Mouse (Mus musculus) fibroblast of lung, adult 2 months (primary cell): ENCODE measurements around the gene Zfp292.
"Not testable (repeated sequence)": the region's sequence is repeated elsewhere in the genome, so short reads cannot be mapped to it uniquely, and the experiment has no call there.

Source experiments
- DNase-seq: peaks from one replicate; pipeline ENCODE4 v3.0.0-alpha.2; 2011; ENCODE audit warnings: low read depth

The Zfp292 gene

GRCm38 (mm10) chr4:34882818-34883217, at the start of gene Zfp292:
Gene Zfp292, minus strand, starts transcription at chr4:34882960.
- DNase-seq = peak; percentile 65

DNA sequence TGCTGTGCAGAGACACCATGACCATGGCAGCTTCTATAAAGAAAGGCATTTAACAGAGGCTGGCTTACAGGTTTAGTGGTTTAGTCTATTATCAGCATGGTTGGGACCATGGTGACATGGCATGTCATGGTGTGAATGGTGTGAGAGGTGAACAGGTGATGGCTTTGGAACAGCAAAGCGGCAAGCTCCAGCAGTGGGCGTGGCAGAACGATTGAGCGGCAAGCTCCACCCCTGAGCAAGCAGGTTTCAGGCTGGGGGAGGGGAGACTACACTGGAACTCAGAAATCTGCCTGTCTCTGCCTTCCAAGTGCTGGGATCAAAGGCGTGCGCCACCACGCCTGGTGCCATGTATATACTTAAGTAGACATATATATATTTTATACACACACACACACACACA, 45.6 kb upstream of the Zfp292 start:
- DNase-seq = not testable (repeated sequence)

GRCm38 (mm10) chr4:34922177-34922870, 39.6 kb upstream of the Zfp292 start:
- DNase-seq = peak; percentile 27

DNA sequence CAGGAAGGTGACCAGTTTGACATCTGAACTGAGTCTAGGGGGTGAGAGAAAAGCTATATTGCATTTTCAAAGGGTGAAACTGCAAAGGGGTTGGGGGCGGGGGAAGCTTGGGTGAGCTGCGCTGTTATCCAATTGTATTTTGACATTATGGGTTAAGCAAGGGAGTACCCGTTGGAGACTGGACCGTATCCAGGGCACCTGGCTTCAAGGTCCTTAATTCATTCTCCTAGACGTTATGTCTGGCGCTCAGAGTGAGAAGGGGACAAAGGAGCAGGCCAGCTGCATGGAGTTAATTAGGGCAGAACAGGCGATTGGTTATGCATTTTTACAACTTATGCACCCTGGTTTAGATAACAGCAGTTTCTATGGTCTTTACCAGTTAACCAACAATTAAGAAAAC, 34.6 kb upstream of the Zfp292 start:
- no peak for DNase-seq

- no peak for DNase-seq
Measured at GRCm38 (mm10) chr4:34912171-34912570, 29.4 kb upstream of the Zfp292 start.

GRCm38 (mm10) chr4:34911401-34911800, 28.6 kb upstream of the Zfp292 start:
- DNase-seq = no peak

DNA sequence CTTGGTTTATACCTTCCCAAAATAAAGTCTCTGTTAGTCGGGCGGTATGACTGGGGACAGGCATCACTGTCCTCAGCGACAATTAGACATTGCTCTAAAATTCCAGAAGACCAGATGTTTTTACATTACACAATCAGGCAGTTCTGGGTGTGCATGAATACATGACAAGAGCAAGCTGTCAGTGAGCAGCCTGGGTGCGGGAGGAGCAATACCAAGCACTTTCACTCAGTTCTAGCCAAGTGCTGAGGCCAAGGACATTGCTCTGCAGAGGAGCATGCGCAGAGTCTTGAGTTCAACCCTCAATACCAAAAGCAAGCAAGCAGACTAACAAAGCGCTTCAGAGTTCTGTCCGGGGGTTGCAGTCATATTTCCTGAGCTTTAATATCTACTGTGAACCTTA, 25.4 kb upstream of the Zfp292 start:
- DNase-seq = no peak

- DNase-seq = no peak
Measured at GRCm38 (mm10) chr4:34907026-34907425, 24.3 kb upstream of the Zfp292 start.

GRCm38 (mm10) chr4:34906151-34906550, 23.4 kb upstream of the Zfp292 start:
- DNase-seq = no peak

- DNase-seq = no peak
Measured at GRCm38 (mm10) chr4:34905396-34905795, 22.6 kb upstream of the Zfp292 start.

- not testable (repeated sequence) for DNase-seq
Measured at GRCm38 (mm10) chr4:34901582-34901981, 18.8 kb upstream of the Zfp292 start.

- DNase-seq = no peak
Measured at GRCm38 (mm10) chr4:34901166-34901565, 18.4 kb upstream of the Zfp292 start.

DNA sequence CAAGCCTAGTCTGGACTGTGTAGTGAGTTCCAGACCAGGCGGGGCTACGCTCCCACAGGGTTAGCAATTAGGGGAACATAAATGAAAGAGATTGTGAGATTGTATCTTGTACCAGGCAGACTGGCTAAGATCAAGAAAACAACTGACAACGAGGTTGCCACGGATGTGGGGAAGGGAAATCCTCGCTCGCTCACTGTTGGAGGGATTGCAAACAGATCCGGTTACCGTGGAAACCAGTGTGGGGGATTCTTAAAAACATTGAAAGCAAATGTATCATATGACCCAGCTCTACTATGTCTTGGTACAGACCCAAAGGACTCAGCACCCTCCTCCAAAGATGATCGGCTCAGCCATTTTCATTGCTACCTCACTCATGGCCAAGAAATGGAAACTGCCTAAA, 17.4 kb upstream of the Zfp292 start:
- no peak for DNase-seq

DNA sequence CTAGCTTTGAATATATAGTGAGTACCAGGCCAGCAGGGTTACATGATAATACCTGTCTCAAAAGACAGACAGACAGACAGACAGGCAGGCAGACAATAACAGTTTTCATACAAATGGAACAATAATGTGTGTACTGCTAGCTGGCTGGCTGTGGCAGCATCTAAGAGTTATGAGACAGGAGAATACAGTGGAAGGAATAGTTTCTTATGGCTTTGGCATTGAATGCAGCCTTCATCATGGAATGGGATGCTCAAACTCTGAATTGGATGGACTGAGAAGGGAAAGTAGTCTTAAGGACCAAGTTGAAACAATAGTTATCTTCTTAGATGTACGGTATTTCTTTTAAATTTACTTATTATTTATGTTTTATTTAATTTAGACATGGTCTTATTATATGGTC, 16.6 kb upstream of the Zfp292 start:
- DNase-seq = no peak

DNA sequence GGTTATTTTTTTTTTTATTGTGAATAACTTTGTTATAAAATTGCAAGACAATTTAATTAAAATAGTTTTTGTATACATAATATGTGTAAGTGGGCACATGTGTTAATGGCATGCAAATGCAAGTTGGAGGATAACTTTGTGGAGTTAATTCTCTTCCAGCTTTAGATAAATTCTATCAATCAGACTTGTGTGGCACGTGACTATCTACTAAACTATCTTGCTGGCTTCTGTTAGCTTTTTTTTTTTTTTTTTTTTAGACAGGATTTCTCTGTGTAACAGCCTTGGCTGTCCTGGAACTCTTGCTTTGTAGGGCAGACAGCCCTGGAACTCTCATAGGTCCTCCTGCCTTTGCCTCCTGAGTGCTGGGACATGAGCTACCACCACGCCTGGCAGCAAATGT, 15.7 kb upstream of the Zfp292 start:
- no peak for DNase-seq

GRCm38 (mm10) chr4:34893479-34893878, 10.7 kb upstream of the Zfp292 start, which contains the start of gene Cga:
Gene Cga, plus strand, starts transcription at chr4:34893779.
- DNase-seq = no peak

GRCm38 (mm10) chr4:34889812-34890185, 7.0 kb upstream of the Zfp292 start:
- no peak for DNase-seq

DNA sequence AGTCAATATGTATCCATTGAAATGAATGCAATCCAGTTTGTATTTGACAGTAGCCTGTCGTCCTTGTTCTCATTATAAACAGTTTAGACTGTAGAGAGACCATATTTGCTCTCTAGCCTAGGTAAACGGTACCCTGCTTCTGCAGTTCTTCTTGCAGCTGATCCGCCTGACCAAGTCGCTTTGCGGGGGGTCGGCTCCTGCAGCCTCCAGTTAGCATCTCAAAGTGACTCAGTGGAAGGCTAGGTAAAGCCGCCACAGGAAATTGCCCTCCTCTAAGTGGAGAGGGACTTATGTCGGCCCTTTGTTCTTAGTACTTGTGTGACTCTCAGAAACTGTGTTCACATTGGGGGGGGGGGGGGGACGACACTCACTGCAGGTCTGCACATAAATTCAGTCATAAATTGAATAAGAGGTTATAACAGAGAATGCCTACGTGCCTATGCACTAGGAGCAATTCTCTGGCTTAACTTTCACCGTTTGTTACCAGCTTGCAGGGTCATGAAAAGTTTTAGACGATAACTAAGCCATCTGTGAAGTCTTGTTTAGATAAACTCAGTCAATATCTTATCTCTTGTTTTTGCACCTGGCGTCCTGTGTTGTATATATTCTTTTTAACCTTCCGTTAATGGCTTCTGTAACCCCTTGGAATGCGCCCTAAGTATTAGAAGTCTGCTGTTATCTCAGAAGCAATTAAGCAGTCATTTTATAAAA, 6.5 kb upstream of the Zfp292 start:
- no peak for DNase-seq

DNA sequence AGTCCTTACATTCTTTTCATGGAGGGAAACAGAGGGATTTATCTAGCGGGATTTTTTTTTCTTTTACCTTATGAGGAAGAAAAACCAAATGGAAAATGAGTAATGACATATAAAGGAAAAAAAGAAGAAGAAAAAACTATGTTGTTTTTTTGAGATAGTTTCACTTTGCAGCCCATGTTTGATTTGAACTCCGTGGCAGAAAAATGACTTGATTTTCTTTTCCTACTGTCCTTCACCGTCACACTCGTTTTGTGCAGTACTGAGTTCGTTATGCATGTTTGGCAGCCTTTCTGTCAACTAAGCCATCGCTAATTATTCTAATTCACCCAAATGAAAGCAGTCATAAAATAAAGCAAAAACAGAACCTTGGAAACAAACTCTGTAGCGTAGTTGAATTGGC, 4.5 kb upstream of the Zfp292 start:
- no peak for DNase-seq

- DNase-seq = peak; percentile 46
Measured at GRCm38 (mm10) chr4:34886490-34887111, 3.8 kb upstream of the Zfp292 start.

DNA sequence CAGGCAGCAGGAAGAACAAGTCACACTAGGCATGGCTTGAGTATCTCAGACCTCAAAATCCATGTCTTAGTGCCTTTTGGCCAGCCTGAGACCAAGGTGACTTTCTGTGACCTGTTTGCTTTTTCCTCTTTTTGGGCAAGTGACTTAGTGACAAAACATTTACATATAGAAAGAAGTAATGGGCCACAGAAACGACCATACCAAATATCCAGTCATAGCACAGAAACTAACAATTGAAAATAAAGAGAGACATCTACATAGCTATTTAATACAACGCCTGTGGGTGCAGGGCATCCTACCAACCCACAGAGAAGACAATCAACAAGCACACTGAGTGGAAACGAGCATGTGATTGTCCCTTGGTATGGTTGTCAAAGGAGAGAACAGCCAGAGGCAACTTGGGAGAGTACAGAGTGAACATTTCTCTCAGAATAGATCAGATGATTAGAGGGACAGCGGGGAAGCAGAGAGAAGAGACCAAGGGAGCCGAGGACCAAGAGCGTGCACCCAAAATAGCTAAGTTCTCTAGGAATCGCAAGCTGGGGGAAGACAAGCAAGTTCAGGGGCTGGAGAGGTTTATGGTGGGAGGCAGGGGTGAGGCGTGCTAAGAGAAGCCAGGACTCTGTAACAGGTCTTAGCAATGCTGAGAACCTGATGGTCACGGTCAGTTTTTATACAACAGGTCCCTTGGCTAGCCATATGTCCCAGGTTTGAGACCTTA, 3.0 kb upstream of the Zfp292 start:
- DNase-seq = no peak

GRCm38 (mm10) chr4:34883366-34884029, 738 bp upstream of the Zfp292 start:
- no peak for DNase-seq
